Mouse (Mus musculus) ES-E14 (cell line): ENCODE measurements around the gene Serinc5. TPM values are rescaled to one million over a fixed set of nuclear protein-coding genes. Genes with fewer than 3 reads are reported as not detected.

Experiments used
- DNase-seq: peaks from one replicate; pipeline ENCODE4 v3.0.0-alpha.2; 2013; ENCODE audit warnings: low read depth, low spot score
- H3K27ac ChIP-seq: 2 replicates; pipeline ENCODE4 v1.5.1; 2012; ENCODE audit warnings: low read depth, mild to moderate bottlenecking, low read length, moderate library complexity, mixed read lengths; ENCODE audit not compliant: poor library complexity, insufficient read depth, severe bottlenecking
- H3K36me3 ChIP-seq: 2 replicates; pipeline ENCODE4 v1.6.1; 2012; ENCODE audit warnings: mild to moderate bottlenecking, low read length, moderate library complexity, mixed read lengths; ENCODE audit not compliant: control insufficient read depth, poor library complexity, insufficient read depth, severe bottlenecking
- H3K4me1 ChIP-seq, 2 experiments: fragments of 150-350 bp in 1 of 2; sonication (generic) in 1 of 2; 2 replicates each; pipeline ENCODE4 v1.6.1; 2012; ENCODE audit warnings: low read length in 2 of 2, mild to moderate bottlenecking in 1 of 2, mixed read lengths in 1 of 2; ENCODE audit not compliant: control insufficient read depth in 2 of 2, insufficient read depth in 2 of 2, poor library complexity in 1 of 2
- H3K4me3 ChIP-seq, 2 experiments: fragments of 150-350 bp in 1 of 2; sonication (generic) in 1 of 2; 2 replicates each; pipeline ENCODE4 v1.5.1; 2012; ENCODE audit warnings: low read length in 2 of 2, low read depth in 1 of 2, mild to moderate bottlenecking in 1 of 2, mixed read lengths in 1 of 2; ENCODE audit not compliant: insufficient read depth in 1 of 2, poor library complexity in 1 of 2, severe bottlenecking in 1 of 2
- H3K9ac ChIP-seq: 2 replicates; pipeline ENCODE4 v1.6.1; 2012; ENCODE audit warnings: low read depth, mild to moderate bottlenecking, low read length, mixed read lengths; ENCODE audit not compliant: poor library complexity, insufficient read depth, severe bottlenecking
- H3K9me3 ChIP-seq: fragments of 150-350 bp; sonication (generic); 2 replicates; pipeline ENCODE4 v1.6.1; 2012; ENCODE audit warnings: low read depth, mild to moderate bottlenecking, low read length; ENCODE audit not compliant: control insufficient read depth, insufficient read depth
- CHD2 ChIP-seq: IDR thresholded peaks from 2 replicates; pipeline ENCODE4 v1.6.1; 2014; ENCODE audit warnings: mild to moderate bottlenecking, low read depth, low read length, inconsistent platforms
- HCFC1 ChIP-seq: IDR thresholded peaks from 2 replicates; pipeline ENCODE4 v1.6.1; 2012; ENCODE audit warnings: low read length, inconsistent platforms, borderline replicate concordance; ENCODE audit not compliant: insufficient read depth
- MAFK ChIP-seq: IDR thresholded peaks from 2 replicates; pipeline ENCODE4 v1.6.1; 2014; ENCODE audit warnings: mild to moderate bottlenecking, low read depth, low read length, inconsistent platforms; ENCODE audit not compliant: insufficient read depth
- ZC3H11A ChIP-seq: IDR thresholded peaks from 2 replicates; pipeline ENCODE4 v1.6.1; 2012; ENCODE audit warnings: low read depth, mild to moderate bottlenecking, inconsistent platforms, low read length, borderline replicate concordance
- ZNF384 ChIP-seq: IDR thresholded peaks from 2 replicates; pipeline ENCODE4 v1.6.1; 2012; ENCODE audit warnings: low read depth, low read length, inconsistent platforms
- in situ Hi-C, 2 experiments: fragments of 600-800 bp; cut with MboI; formaldehyde crosslinking; loops; one replicate each; pipeline ENCODE4 v1.15.1; 2025; ENCODE audit warnings: low sequenced_read_pairs in 2 of 2, inconsistent platforms in 1 of 2; ENCODE audit not compliant: unreplicated experiment in 2 of 2
- total RNA-seq: library from RNA; depleted of rRNA; stranded (reverse); fragments of 300-350 nt; gene quantifications from 2 replicates; pipeline ENCODE4 v1.2.3, GENCODE M21; 2012; rRNA removed

The Serinc5 gene
- total RNA-seq, 1 experiment: 14.9 TPM

DNA sequence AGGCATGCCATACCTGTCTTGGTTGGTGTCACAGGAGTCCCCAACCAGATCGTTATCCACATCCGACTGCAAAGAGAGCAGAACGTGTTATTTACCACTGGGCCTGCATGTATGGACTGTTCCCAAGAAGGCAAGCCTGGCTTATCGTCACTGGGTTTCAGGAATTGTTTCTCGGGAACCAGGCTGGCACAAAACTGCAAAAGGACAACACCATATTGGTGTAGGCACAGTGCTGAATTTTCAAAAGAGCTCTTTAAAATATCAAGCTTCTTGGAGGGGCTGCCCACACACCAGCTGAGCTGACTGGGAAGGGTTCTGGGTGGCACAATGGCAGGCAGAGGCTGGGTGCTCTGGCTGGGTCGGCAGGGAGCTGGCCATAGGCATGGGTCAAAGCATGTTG is 149.6 kb downstream of the Serinc5 start:
- in situ Hi-C loops: no loop called here
- no peaks in the 10 kb centered on the region for H3K4me1 ChIP-seq
- H3K9ac ChIP-seq: no peak overlapping the region
- TF ChIP-seq HCFC1: no peak
- no peak for TF ChIP-seq ZC3H11A
- no peak for TF ChIP-seq ZNF384
- TF ChIP-seq MAFK: no peak
- no peak for TF ChIP-seq CHD2
- H3K9me3 ChIP-seq: no peaks in the 10 kb centered on the region
- no peak for DNase-seq
- H3K4me3 ChIP-seq: no peak overlapping the region
- no peaks in the 10 kb centered on the region for H3K36me3 ChIP-seq
- H3K27ac ChIP-seq: no peak overlapping the region

Other genes starting within 250 kb of the Serinc5 start
- 0.31 and 0.37 TPM in 2 replicates for gene Ankrd34b, start 185.2 kb upstream of the Serinc5 start, total RNA-seq
- gene Fam151b, start 127.1 kb upstream of the Serinc5 start, total RNA-seq: 0.63 and 1.2 TPM in 2 replicates
- gene Zfyve16, start 80.2 kb upstream of the Serinc5 start, total RNA-seq: 8.8 and 12.6 TPM in 2 replicates
- 0.76 and 1.8 TPM in 2 replicates for gene Spz1, start 34.9 kb upstream of the Serinc5 start, total RNA-seq
- 0.76 and 1.1 TPM in 2 replicates for gene Thbs4, start 183.7 kb downstream of the Serinc5 start, total RNA-seq
- 8.1 and 8.4 TPM in 2 replicates for gene Mtx3, start 233.7 kb downstream of the Serinc5 start, total RNA-seq